Mouse (Mus musculus) right cerebral cortex, postnatal 14 days (tissue): Measurements from ENCODE around the gene Gm45062.
"Not testable (repeated sequence)": the region's sequence is repeated elsewhere in the genome, so short reads cannot be mapped to it uniquely, and the experiment has no call there.

Experiments
- DNase-seq: peaks from one replicate; pipeline ENCODE4 v3.0.0; 2022

The Gm45062 gene

GRCm38 (mm10) chr6:8316201-8316600, 57.0 kb downstream of the Gm45062 start:
- no peak for DNase-seq

DNA sequence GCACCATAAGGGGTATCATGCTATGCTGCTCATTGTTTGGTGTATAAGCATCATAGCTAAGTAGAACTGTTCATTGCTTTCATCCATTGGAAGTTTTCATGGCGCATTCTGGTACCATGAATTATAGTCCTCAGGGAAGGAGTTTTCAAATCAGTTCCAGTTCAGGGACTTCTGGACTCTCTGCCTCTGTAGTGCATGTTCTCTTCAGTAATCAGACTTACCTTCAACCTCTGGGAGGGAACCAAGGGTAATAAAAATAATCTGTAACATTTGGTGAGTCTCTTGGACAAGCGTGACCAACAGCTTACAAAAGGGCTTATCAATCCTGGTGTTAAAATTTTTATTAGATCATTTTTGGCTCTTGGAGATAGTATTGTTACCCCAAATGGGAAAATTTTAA, 60.3 kb downstream of the Gm45062 start:
- no peak for DNase-seq

DNA sequence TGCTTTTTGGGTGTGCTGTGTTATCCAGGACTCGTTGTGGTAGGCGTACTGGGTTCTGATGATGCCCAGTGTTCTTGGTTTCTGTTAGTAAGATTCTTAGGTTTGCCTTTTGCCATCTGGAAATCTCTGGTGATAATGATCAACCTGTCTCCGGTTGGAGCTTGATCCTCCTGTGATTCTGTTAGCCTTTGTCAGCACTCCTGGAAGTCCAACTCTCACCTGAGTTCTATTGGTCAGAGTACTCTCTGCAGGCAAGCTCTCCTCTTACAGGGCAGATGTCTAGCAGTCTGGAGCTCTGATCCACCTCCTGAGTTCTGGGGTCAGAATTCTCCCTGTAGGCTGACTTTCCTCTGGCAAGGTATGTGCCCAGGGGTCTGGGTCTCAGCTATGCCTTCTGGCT, 72.2 kb downstream of the Gm45062 start:
- DNase-seq: not testable (repeated sequence)

DNA sequence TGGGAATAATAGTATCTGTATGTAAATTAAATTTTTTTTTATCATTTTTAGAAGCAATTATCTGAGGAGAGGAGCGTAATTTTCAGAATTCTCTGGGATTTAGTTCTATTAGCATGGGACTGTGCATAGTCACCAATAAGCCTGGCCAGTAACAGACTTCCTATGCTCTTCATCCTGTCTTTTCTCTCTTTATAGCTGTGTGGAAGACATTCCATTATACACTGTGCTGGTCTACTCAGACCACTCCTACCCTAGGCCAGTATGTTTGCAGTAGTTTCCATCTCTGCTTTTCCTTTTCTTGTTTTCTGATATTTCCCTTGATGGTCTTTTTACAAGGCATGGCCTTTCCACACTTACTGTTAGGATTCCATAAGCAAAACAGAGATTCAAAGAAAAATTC, 74.1 kb downstream of the Gm45062 start:
- DNase-seq: no peak

- DNase-seq: no peak
These were observed 77.5 kb downstream of the Gm45062 start for GRCm38 (mm10) chr6:8336487-8337390.

- DNase-seq: no peak
These were observed 80.2 kb downstream of the Gm45062 start for GRCm38 (mm10) chr6:8339453-8339852.

DNA sequence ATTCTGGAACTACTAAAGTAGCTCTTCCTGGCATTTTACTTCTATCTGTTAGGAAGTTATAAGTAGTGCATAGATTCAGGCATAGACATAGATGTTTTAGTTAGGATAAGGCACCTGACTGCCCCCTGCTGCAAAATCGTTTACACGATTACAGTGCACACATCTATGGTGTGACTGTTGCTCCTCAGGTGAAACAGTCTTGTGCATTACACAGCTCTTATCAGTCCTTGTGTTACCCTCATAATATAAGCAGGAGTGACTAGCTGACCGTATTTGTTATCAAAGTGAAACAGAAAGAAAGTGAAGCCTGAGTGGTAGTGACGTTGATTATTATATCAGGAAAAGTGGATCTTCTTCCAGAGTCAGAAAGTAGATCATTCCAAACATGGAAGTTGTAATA, 84.0 kb downstream of the Gm45062 start:
- DNase-seq: no peak

DNA sequence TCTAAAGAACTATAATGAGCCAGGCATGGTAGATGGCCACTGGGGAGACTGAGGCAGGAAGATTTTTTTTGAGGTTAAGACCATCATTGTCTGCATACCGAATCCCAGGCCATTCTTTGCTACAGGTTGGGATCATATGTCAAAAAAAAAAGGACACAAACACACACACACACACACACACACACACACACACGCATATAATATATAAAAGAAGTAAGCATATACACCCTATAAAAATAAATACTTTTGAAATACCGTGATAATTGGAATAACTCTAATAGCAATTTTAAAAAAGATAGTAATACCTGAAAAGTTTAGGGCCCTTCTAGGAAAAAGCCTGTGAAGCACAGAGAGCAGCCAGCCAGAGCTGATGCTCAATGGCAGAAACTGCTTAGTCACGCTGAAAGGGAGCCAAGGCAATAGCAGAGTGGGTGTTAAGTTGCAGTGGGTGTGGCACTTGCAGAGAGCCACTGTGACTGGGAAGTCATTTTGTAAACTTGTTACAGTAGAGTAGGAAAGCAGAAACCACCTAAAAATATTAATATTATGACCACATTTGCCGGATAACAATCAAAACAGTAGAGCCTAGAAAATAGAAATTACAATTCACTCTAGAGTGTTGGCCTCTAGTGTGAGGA, 86.1 kb downstream of the Gm45062 start:
- no peak for DNase-seq

DNA sequence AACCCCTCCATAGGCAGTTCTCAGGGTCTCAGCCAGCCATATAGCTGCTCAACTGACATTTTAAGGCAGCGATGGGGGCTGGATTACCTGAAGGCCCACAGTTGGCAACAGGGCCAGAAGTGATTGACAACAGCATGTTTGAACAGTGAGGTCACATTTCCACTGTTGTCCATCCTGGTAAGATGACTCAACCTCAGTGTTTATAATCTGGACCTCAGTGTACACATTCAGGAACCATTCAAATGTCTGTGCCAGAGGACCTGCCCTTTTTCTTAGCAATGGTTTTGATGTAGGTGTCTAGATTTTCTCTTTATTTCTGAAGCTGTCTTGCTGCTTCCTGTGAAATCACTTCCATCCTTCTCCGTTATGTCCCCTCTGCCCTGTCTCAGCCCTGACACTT, 87.9 kb downstream of the Gm45062 start:
- DNase-seq: no peak

GRCm38 (mm10) chr6:8348344-8348743, 89.1 kb downstream of the Gm45062 start:
- no peak for DNase-seq

- no peak for DNase-seq
These were observed 89.9 kb downstream of the Gm45062 start for GRCm38 (mm10) chr6:8349060-8349670.

- DNase-seq: no peak
These were observed 92.3 kb downstream of the Gm45062 start for GRCm38 (mm10) chr6:8351507-8351906.

DNA sequence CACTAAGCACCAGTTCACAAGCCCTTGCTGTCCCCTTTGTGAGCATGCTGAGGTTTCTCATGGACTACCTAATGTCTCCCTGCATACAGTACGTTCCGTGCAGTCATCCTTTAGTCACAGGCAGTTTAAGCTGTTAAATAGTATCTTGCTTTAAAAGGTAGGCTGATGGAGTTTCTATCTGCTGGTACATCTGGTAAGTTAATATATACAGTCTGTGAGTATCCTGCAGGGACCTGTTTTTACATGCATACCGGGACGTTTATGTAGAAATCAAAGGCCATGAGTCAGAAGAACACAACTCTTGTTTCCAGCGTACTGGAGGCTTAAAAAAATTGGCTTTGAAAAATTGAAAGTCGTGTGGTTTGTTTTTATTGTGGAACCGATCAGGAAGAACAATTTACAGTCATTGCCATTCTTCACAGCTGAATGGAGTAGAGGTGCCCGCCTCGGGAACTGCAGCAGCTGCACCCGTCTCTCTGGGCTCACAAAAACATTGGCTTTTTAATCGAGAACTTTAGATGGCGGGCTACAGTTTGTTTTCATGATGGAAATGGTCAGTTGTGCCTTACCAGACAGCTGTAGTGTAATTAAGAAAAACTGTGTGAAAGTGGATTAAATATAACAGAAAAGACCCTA, 93.4 kb downstream of the Gm45062 start:
- DNase-seq: no peak

DNA sequence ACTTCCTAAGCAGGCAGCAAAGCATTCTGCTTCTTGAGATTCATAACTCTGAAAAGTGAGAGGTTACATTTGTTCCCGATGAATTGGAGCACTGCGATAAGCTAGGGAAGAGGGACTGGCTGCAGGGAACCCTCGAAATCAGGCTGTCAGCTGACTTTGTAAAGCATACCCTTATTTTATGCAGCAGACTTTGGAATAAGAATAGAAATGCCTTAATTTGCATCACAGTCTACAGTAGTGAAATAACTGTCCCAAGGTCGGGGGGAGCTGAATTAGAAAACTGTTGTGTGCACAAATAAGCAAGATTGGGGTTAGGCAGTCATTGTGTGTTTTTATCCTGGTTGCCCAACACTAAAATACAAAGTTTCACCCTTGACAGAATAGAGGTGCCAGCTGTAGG, 94.2 kb downstream of the Gm45062 start:
- DNase-seq: no peak

DNA sequence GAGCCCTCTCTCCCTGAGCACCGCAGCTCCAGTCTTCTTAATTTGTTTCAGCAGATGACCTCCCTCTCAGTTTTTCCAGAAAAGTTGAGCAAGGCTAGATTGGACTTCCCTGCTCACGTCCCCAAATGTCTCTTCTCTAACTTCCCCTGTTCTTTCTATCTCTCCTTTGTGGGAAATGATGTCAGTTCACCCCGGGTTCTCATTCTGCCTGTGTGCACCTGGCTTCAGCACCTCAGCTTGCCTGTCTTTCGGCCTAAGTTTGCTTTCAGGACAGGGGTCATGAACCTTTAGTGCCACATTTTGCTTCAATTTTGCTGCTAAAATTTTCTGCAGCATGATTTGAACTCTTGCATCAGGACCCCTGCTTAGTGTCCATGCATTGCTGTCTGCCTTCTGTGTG, 95.6 kb downstream of the Gm45062 start:
- no peak for DNase-seq

DNA sequence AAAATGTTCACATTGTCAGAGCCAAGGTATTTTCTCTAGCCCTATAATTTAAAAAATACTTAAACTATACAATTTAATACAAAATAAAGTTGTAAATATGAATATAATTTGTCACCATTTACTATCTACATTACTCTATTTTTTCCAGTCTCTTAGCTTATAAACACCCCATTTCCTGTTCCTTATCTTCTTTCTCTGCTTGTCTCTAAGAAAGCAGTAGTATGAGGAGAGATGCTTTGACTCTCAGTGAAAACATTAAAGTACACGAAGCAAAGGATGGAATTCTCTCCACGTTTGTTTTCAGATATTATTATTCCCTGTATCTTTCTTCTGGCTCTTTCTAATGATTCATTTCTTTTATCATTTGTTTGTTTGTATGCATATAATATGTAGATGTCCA, 99.0 kb downstream of the Gm45062 start:
- no peak for DNase-seq

DNA sequence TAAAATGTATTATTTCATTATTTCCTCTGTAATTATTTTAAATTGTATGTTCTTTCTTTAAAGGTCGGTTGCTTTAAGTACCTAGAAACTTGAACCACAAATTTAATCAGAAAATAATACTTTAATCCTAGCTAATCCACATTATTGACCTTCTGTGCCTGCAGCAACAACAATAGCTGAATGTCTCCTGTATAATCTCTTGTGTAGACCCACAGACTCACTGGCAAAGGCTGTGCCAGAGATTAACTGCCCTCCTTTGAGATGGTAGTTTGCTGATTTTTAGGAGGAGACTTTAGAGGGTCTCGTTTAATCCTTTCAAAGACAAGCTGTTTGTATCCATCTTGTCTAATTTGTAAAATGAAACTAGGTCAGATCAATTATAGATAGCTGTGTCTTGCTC, 99.5 kb downstream of the Gm45062 start:
- no peak for DNase-seq

DNA sequence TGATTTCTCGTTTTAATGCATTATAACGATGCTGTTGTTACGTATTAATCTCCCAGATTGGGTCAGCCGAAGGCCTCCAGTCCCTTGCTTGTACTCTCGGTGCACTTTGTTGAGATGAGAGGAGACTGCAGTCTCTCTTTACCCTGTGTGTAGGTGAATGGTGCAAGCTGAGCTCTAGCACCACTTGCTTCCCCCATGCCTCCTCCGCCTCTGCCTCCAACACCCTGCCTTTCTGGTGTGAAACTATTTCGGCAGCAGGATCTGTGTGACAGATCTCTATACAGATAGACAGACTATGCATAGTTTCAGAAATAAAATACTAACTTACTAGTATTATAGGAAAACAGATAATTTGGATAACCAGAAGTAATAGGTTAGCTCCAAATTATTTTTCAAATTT, 101.6 kb downstream of the Gm45062 start:
- DNase-seq: no peak

DNA sequence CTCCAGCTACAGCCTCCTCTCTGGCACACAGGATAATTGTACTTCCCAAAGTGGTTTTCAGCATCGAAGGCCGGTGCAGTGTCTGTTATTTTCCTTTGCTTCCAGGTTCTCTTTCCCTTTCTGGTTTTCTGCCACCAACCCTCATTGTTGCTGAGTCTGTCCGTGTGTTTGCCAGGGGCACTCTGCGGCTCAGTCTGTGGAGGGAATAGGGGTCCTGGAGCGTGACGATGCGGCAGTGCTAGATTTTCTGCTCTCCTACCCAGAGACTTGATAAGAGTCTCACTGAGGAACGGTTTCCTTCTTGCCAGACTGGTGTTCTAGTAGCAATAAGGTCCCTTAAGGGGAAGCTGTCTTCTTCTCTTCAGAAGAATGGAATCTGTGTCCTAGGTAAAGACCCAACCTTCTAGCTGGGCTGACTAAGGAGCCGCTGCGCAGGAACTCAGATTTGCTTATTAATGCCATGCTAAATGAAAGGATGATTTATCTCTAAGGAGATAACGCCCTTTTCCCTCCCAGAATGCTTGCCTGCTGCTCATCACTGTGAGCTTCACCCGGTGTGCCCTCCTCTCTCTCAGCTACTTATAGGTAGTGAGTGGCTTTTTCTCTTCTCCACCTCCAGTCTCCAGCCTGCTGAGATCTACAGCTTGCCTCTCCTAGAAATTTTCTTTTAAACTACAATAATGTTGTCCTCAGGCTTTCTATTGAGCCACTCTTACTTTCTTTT, 104.9 kb downstream of the Gm45062 start:
- DNase-seq: no peak

- no peak for DNase-seq
These were observed 105.5 kb downstream of the Gm45062 start for GRCm38 (mm10) chr6:8364757-8365150.

DNA sequence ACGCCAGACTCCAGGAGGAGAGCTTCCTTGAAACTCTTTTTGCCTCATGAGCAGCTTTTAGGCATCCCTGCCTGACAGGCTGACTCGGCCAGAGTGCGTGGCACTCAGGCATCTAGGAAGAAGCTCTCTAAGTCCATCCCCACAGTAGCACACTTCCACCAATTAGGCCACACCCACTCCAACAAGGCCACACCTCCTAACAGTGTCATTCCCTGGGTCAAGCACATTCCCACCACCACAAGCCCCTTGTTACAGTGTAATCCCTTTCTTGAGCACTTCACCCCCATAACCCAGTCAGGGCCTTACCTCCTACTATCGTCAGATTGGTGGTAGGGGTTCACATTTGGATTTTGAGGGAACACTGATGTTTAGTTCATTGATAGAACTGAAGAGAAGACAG, 108.4 kb downstream of the Gm45062 start:
- DNase-seq: no peak

DNA sequence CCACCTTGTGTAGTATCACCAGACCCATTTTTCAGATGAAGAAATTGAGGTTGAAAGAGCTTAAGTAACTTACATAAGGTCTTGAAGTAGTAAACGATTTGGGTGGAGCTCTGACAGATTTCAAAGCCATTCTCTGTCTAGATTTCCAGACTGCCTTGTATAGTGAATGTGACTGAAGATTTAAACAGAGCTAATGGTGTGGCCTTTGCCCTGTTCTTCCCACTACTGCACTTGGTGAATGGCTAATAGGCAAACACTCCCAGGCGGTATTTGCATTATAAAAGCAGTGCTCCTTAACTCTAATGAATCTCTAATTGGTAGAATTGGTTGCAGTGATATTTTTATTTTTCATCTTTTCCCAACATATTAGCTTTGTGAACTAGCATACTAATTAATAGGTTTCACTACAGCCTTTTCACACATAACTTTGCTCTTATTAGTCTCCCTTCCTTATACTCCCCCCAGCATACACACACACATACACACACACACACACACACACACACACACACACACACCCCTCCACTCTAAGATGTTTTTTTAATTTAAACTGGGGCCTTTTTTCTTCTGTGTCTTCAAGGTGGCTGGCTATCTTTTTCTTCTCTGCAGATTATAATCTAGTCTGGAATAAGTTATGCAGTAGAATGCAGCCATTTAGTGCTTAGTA, 109.1 kb downstream of the Gm45062 start:
- no peak for DNase-seq
